Mouse (Mus musculus) spleen, adult 12 weeks (tissue): ENCODE results near the gene Gmnc.

Source experiments
- DNase-seq: peaks from one replicate; pipeline ENCODE4 v3.0.0; 2022; ENCODE audit warnings: low spot score

The Gmnc gene

GRCm38 (mm10) chr16:26991477-26992300 is at the start of gene Gmnc:
Gmnc (minus strand) TSS chr16:26991652.
- no peak for DNase-seq

GRCm38 (mm10) chr16:27027281-27027680 is 35.8 kb upstream of the Gmnc start:
- DNase-seq, result no peak

GRCm38 (mm10) chr16:27026226-27026625 is 34.8 kb upstream of the Gmnc start:
- DNase-seq, result no peak

- no peak for DNase-seq
These were observed 31.3 kb upstream of the Gmnc start for GRCm38 (mm10) chr16:27022746-27023145.

GRCm38 (mm10) chr16:27017309-27017708 is 25.9 kb upstream of the Gmnc start:
- no peak for DNase-seq

- no peak for DNase-seq
These were observed 11.3 kb upstream of the Gmnc start for GRCm38 (mm10) chr16:27002714-27003113.

GRCm38 (mm10) chr16:26999563-26999962 is 8.1 kb upstream of the Gmnc start:
- no peak for DNase-seq

GRCm38 (mm10) chr16:26989415-26990315 is 1.8 kb downstream of the Gmnc start:
- DNase-seq, result no peak

GRCm38 (mm10) chr16:26988188-26988587 is 3.3 kb downstream of the Gmnc start:
- DNase-seq, result no peak

- DNase-seq, result no peak
These were observed 5.7 kb downstream of the Gmnc start for GRCm38 (mm10) chr16:26985796-26986195.

- no peak for DNase-seq
These were observed 9.3 kb downstream of the Gmnc start for GRCm38 (mm10) chr16:26982112-26982511.

GRCm38 (mm10) chr16:26967967-26968366 is 23.5 kb downstream of the Gmnc start:
- DNase-seq, result no peak

- DNase-seq, result no peak
These were observed 24.6 kb downstream of the Gmnc start for GRCm38 (mm10) chr16:26966830-26967229.

- DNase-seq, result no peak
These were observed 29.5 kb downstream of the Gmnc start for GRCm38 (mm10) chr16:26961971-26962370.

- DNase-seq, result no peak
These were observed 39.9 kb downstream of the Gmnc start for GRCm38 (mm10) chr16:26951601-26952000.

- no peak for DNase-seq
These were observed 41.2 kb downstream of the Gmnc start for GRCm38 (mm10) chr16:26950209-26950608.

- DNase-seq, result no peak
These were observed 87.5 kb downstream of the Gmnc start for GRCm38 (mm10) chr16:26903968-26904367.

GRCm38 (mm10) chr16:26901471-26901870 is 90.0 kb downstream of the Gmnc start:
- no peak for DNase-seq

GRCm38 (mm10) chr16:26886337-26886736 is 105.1 kb downstream of the Gmnc start:
- DNase-seq, result no peak

- DNase-seq, result no peak
These were observed 114.6 kb downstream of the Gmnc start for GRCm38 (mm10) chr16:26876885-26877284.
